Mouse (Mus musculus) layer of hippocampus, adult 2 months (tissue): Measurements from ENCODE around the gene Hnf1a. TPM values are rescaled to one million over a fixed set of nuclear protein-coding genes. Genes with fewer than 3 reads are reported as not detected.

Experiments used
- DNase-seq, 2 experiments: peaks; one replicate each; pipeline ENCODE4 v3.0.0; 2022; ENCODE audit warnings: low spot score in 2 of 2
- H3K27ac ChIP-seq: fragments of 200-600 bp; 2 replicates; pipeline ENCODE4 v1.8.1; 2022
- H3K4me3 ChIP-seq: fragments of 200-600 bp; 2 replicates; pipeline ENCODE4 v1.8.1; 2022; ENCODE audit warnings: mild to moderate bottlenecking
- CTCF ChIP-seq: fragments of 200-600 bp; conservative IDR thresholded peaks from 2 replicates; pipeline ENCODE4 v1.8.1; 2022; ENCODE audit warnings: antibody characterized with exemption, mild to moderate bottlenecking, moderate library complexity
- total RNA-seq, 2 experiments: library from RNA; stranded (reverse); gene quantifications; 2 replicates each; pipeline ENCODE4 v1.2.3; 2021

Hnf1a gene
- total RNA-seq, 2 experiments from 2014 or later, result not detected

DNA sequence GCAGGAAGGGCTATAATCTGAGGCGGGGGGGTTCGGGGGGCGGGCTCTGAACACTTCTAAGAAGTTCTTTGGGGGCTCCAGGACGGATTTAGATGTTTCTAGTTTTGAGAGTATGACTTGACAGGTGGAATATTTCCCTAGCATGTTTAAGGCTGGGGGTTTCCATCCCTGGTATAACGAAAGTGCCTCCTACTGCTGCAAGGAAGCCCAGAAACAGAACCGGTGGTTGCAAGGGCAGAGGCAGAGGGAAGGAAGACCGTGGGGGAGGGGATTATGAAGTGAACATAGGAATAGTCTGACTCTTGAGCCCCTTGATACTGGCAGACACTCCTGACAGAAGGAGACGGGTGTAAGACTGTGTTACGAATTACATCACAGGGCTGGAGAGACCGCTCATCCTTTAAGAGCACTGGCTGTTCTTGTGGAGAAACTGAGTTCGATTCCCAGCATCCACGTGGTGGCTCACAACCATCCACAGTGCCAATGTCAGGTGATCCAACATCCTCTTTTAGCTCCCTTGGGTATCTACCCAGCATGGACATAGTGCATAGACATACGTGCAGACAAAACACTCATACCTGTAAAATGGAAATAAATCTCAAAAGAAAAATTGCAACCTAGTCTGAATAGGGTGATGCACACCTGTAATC is 32.5 kb upstream of the Hnf1a start:
- Histone ChIP-seq H3K4me3 (no peak overlapping the region), H3K27ac (no peak overlapping the region)
- no peak for DNase-seq
- no peak for TF ChIP-seq CTCF

DNA sequence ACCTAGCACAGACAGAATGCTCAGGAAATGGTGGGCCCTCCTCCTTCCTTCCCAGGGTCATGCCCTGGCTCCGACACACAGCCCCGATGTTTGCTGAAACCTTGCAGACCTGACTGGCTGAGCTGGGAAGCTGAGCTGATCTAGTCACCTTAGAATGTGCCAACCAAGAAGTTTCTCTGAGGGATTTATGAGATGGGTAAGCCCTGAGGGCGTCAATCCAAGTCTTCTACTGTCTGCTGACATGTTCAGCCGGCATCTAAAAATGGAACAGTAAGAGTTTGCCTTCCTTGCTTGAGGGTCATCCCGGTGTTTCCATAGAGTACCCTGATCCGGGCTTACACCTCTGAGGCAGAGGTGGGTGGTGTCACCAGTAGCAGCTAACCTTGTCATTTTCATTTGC is 31.9 kb upstream of the Hnf1a start:
- H3K4me3 ChIP-seq, result no peak overlapping the region
- no peak for TF ChIP-seq CTCF
- no peak overlapping the region for H3K27ac ChIP-seq
- no peak for DNase-seq

DNA sequence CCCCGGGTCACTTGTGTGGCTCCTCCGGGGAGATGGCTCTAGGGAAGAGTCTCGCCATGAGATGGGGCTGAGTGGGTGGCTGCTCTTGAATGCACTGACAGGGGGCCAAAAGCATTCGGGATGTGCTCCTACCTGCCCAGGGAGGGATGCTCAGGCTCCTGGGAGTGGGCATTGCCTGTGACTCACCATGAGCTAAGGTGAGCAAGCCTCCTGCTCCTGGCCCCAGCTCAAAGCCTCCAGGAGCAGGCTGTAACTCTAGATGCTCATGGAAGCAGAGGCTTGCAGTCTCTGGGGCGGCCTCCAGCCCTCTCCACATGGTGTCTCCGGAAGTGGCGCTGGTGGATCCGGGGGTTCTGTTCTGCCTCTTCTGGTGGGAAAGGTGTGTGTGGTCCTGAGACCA is 30.6 kb upstream of the Hnf1a start:
- Histone ChIP-seq H3K4me3 (no peak overlapping the region), H3K27ac (no peak overlapping the region)
- TF ChIP-seq CTCF, result no peak

DNA sequence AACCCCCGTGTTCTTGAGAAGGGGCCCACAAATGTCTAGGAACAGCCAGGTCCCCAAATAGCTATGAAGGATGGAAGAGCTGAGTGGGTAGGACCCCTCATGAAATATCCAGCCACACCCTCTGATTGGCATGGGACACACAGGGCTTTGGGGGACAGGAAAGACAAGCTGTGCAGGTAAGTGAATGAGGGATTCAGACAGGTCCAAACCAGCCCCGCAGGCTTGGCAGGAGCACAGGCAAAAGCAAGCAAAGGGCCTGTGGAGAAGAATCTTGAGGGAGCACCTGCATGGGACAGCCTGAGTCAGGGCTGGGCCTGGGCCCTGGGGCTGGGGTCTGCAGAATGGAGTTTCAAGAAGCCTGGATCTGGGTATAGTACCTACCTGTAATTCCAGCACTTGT is 29.6 kb upstream of the Hnf1a start:
- no peak for TF ChIP-seq CTCF
- Histone ChIP-seq H3K4me3 (no peak overlapping the region), H3K27ac (no peak overlapping the region)
- DNase-seq, result no peak

More for the DNA sequence above, 30.6 kb upstream of the Hnf1a start:
- DNase-seq, result no peak

DNA sequence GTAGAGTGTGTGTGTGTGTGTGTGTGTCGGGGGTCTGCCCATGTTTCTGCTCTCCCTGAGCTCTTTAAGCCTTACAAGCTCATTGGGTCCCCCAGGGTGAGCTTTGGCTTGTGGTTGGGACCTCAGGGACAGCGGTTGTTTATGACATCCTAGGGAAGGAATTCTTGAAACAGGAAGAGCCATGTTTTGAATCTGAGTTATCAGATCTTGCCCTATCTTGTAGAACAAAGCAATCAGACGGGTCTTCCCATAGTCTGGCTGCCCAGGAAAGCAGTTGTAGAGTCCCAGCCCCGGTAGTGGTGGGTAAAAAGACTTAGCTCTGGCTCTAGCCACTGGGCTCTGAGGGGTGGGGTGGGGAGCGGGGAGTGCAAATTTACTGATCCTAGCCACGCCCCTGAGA is 26.4 kb upstream of the Hnf1a start:
- DNase-seq, result no peak
- no peak overlapping the region for H3K27ac ChIP-seq
- TF ChIP-seq CTCF, result no peak
- no peak overlapping the region for H3K4me3 ChIP-seq

DNA sequence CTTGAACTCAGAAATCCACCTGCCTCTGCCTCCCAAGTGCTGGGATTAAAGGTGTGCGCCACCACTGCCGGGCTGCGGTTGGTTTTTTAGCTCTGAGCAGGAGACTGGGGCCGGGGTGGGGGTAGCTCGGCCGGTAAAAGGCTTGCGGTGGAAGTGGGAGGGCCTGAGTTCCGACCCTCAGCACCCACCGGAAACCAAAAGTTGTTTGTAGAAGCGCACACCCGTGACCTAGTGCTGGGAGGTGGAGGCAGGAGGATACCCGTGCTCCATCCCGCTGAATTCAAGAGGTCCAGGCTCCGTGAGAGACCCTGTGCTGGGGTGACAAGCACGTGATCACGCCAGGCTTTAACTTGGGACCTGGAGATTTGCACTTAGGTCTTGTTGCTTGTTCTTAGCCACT is 25.6 kb upstream of the Hnf1a start:
- Histone ChIP-seq H3K4me3 (no peak overlapping the region), H3K27ac (no peak overlapping the region)
- no peak for DNase-seq
- no peak for TF ChIP-seq CTCF

DNA sequence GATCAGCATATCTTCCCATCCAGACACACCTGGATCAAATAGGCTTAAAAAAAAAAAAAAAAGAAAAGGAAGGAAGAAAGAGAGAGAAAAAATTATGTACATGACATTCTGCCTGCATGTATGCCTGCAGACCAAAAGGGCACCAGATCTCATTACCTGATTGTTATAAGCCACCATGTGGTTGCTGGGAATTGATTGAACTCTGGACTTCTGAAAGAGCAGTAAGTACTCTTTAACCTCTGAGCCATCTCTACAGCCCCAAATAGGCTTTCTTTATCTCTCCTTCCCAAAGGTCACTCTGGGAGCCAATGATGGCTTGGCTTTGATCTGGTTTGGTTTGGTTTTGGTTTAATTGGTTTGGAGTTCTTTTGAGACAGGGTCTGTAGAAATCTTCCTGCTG is 14.2 kb upstream of the Hnf1a start:
- DNase-seq, result no peak
- no peak overlapping the region for H3K27ac ChIP-seq
- no peak overlapping the region for H3K4me3 ChIP-seq
- TF ChIP-seq CTCF, result no peak

DNA sequence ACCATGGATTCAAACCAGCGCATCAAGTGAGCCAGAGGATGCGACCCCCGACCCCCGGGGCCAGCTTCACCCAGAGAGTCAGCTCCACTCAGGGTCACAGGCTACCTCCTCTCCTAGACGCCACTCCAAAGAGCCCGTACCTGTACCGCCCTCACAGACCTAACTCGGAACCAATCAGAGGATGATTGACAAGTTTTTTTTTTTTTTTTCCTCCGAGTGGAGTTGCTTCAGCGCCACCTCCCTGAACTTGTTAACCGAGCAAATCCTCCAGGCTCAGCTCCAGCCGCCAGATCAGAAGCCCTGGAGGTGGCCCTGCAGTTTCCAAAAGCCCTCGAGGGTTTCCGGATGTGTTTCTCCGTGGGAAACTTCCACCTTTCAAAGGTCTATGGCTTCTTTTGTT is 11.1 kb upstream of the Hnf1a start:
- DNase-seq, result no peak
- Histone ChIP-seq H3K4me3 (no peak overlapping the region), H3K27ac (no peak overlapping the region)
- TF ChIP-seq CTCF, result no peak

DNA sequence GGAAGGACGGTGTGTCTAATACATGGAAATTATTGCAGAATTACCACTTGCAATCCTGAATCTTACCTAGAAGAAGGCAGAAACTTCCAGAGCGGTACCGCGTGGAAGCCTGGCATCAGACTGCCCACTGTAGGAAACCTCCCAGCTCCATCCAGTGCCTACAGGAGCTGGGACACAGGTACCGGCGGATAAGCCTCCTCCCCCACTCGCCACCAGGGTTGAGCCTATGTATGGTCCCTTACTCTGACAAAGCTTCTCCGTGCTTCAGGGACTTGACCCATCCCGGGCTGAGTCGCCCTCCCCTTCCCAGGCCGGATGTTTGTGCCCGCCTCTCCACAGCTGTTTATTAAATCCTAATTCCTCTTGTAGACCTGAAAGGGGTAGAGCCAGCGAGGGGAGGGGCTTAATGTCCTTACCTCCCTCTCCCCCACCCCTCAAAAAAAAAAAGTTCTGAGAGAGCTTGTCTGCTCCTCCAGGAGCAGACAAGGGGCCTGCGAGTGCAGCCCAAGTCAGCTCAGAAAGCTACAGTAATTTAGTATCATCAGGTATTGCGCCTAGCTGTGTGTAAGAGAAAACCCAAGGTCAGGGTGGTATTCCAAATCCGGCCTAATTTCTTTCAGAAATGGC is 9.3 kb upstream of the Hnf1a start:
- H3K4me3 ChIP-seq, result peak overlapping the region; percentile 54
- no peak for TF ChIP-seq CTCF
- no peak overlapping the region for H3K27ac ChIP-seq
- DNase-seq, result no peak

DNA sequence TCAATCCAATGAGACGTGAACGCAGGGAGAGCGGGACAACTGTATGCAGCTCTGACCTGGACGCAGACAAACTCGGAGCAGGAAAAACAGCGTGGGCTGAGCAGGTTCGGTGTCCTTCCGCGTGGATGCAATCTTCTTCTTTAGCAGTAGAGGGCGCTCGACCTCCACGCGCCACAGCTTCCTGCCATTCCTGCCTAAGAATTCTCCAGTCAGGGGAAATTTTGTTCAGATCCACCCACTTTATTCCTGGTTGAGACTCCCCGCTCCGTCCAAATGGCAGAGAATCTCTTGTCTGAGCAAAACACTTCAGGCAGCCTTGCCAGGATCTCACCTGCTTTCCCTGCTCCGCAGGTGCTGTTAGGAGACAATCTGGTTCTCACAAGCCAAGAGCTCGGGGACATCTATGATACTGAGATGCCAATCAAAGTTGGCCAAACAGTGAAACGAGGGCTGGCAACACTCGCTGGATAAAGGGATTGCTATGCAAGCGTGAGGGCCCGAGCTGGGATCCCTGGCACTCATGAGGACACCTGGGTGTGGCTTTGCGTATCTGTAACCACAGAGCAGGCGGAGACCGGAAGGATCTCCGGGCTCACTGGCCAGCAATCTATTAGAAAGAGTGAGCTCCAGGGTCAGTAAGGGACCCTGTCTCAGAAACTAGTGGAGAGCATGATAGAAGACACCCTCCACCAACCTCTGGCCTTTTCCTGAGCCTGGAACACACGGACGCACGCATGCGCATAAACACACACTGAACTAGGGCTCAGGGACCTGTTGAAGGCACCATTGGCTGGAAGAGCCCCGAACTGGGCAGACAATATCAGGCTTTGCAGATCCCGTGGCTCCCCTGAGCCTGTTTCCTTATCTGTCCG is 8.6 kb upstream of the Hnf1a start:
- peak overlapping the region; percentile 54 for H3K4me3 ChIP-seq
- TF ChIP-seq CTCF, result peak; percentile 90

DNA sequence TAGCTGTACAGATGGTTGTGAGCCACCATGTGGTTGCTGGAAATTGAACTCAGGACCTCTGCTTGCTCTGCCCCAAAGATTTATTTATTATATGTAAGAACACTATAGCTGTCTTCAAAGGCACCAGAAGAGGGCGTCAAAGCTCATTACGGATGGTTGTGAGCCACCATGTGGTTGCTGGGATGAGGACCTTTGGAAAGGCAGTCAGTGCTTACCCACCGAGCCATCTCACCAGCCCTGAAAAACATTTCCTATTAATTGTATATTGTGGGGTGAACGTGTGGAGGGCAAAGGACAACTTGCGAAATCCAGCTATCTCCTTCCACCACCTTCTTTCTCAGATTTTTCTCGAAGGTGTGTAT is 8.0 kb upstream of the Hnf1a start:
- Histone ChIP-seq H3K4me3 (peak overlapping the region; percentile 54), H3K27ac (no peak overlapping the region)
- DNase-seq, result peak in 1 of 2 experiments; percentile 22
- TF ChIP-seq CTCF, result no peak

More for the DNA sequence above, 8.6 kb upstream of the Hnf1a start:
- peak; percentile 78 to 82 for DNase-seq
- no peak overlapping the region for H3K27ac ChIP-seq

DNA sequence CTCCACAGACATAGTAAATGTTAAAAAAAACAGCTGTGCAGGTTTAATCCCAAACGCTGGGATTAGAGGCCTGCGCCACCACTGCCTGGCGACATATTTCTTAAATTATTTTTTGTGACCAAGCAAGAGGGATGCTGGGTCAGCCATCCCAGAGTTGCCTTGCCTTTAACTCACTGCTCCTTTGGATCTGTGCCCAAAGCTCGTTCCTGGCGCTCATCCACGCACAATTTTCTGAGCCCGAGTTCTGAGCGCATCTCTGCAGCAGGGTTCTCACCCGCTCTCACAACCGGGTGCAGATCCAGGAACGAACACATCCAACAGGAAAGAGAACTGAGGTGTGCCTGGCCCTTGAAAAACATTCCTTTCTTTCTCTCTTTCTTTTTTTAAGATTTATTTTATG is 7.6 kb upstream of the Hnf1a start:
- no peak overlapping the region for H3K4me3 ChIP-seq
- no peak for DNase-seq
- no peak for TF ChIP-seq CTCF
- H3K27ac ChIP-seq, result no peak overlapping the region

DNA sequence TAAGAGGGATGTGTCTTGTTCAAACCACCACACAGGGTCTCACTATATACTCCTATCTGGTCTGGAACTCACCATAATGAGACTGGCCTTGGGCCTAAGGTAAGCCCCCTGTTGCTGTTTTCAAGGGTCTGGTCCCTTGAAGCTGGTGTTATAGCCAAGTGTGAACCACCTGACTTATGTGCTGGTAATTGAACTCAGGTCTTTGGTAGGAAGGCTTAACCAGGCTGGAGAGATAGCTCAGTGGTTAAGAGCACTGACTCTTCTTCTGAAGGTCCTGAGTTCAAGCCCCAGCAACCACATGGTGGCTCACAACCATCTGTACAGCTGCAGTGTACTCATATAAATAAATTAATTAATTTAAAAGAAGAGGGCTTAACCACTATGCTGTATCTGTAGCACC is 6.0 kb upstream of the Hnf1a start:
- no peak overlapping the region for H3K27ac ChIP-seq
- TF ChIP-seq CTCF, result no peak
- no peak for DNase-seq

More for the DNA sequence above, 6.0 kb upstream of the Hnf1a start:
- no peak overlapping the region for H3K4me3 ChIP-seq
